Mouse (Mus musculus) urinary bladder, postnatal 0 days (tissue): ENCODE results near the gene Slc41a2. TPM values are rescaled to one million over a fixed set of nuclear protein-coding genes. Genes with fewer than 3 reads are reported as not detected.

Experiments
- polyA plus RNA-seq: library from polyadenylated mRNA; unstranded; fragments of >200 nt; fragmentation: Nextera tagmentation; extraction: Ambion mirVana; gene quantifications from 2 replicates; pipeline ENCODE4 v1.2.1, GENCODE M21; 2015

Gene Slc41a2
- polyA plus RNA-seq, result 1.9 and 3.1 TPM in 2 replicates

GRCm38 (mm10) chr10:83337159-83337951, at the start of gene Slc41a2:
Gene Slc41a2, minus strand, starts transcription at chr10:83337882.

GRCm38 (mm10) chr10:83359956-83360355, 22.3 kb upstream of the Slc41a2 start, which contains the start of gene D10Wsu102e:
Gene D10Wsu102e, plus strand, starts transcription at chr10:83360221.

Other genes with a start within 250 kb of the Slc41a2 start
- 0.23 and 0.28 TPM in 2 replicates for gene D10Wsu102e, start 22.3 kb upstream of the Slc41a2 start, polyA plus RNA-seq
- 3.5 and 4.3 TPM in 2 replicates for gene Aldh1l2, start 196.3 kb upstream of the Slc41a2 start, polyA plus RNA-seq
- gene Washc4, start 205.9 kb upstream of the Slc41a2 start, polyA plus RNA-seq, result 24.3 and 32.2 TPM in 2 replicates